Mouse (Mus musculus) liver, postnatal 0 days (tissue): ENCODE results near the gene Supt4a.

Source experiments
- CTCF ChIP-seq: sonication (generic); IDR thresholded peaks from 2 replicates; pipeline ENCODE4 v1.5.1; 2016; ENCODE audit warnings: antibody characterized with exemption, low read depth
- EP300 ChIP-seq: IDR thresholded peaks from 2 replicates; pipeline ENCODE4 v1.6.1; 2016; ENCODE audit warnings: antibody characterized with exemption, low read depth, mild to moderate bottlenecking

DNA sequence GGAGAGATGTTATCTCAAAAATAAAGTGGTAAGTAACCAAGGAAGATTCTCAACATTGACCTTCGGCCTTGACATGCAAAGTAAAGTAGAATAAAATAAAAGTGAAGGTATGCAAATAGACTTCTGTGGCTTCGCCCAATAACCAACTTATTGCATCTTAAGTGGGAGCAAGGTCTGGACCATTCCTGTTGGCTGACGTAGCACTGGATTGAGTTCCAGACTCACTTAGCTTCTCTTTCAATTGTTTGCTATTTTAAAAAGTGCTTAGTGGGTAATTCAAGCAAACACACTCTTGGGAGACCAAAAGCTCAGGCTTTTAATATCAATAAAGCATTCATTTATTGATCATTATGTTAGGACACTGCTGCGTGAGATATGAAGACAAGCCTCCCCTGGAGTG, 39.2 kb upstream of the Supt4a start:
- TF ChIP-seq EP300 (no peak), CTCF (no peak)
